Mouse (Mus musculus): Measurements from ENCODE around the gene Gm5788. TPM values are rescaled to one million over a fixed set of nuclear protein-coding genes. Genes with fewer than 3 reads are reported as not detected.
A peak's percentile ranks its signal among the peaks of the same experiment; 100 is the strongest.
"Not testable (repeated sequence)": the region's sequence is repeated elsewhere in the genome, so short reads cannot be mapped to it uniquely, and the experiment has no call there.

The Gm5788 gene
- polyA plus RNA-seq (2012; ENCODE audit: insufficient read depth, low replicate concordance): not detected in 2 replicates

DNA sequence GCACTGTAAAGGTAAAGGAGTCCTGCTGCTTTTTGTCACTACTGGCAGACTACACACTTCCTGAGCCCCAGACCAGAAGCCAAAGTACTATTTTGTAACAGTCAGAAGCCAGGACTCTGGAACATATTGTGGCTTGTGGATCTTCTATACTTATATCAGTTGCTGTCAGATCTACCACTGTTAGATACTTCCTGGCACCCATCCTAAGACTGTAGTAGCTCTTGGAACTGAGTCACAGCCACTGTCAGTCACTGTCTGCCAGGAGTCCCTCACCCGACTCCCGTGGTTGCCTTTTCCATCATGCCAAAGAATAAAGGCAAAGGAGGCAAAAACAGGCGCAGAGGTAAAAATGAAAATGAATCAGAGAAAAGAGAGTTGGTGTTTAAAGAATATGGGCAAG lies at the start of gene Gm5788:
TSS of gene Gm5788 (plus strand) at position 301 of the 400 bp plus-strand sequence.
- not testable (repeated sequence) for H3K27me3 ChIP-seq (replicated peaks)

DNA sequence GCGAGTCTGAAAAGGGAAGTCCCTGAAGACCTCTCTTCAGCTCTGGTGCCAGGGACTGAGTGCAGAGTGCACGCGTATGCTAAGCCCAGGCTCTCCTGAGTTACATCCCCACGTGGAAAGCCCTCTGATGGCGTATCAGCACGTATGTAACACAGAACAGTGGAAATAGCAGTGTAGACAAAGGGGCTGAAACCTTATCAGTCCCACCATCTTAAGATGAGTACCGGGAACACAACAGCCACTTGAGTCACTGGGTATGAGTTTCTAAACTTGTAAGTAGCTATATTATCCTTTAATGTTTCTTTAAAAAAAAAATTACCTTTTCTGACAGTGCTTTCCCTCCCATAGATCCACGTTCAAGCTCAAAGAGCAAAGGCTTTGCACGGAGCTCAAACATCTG lies 45.1 kb upstream of the Gm5788 start:
- peaks cover 16% of the 10 kb centered on the region for H3K4me1 ChIP-seq
- TF ChIP-seq GATA1 (IDR thresholded peaks at IDR 0.05; ENCODE audit: borderline replicate concordance, low read length): peak; percentile 43; the same call in 1 of the 3 replicates
- no peak for TF ChIP-seq FLI1 (IDR thresholded peaks at IDR 0.05; ENCODE audit: low read length)
- no peak overlapping the region for H3K4me3 ChIP-seq (replicated peaks)
- H3K36me3 ChIP-seq (replicated peaks; ENCODE audit: low read length): peaks cover 88% of the 10 kb centered on the region
- H3K27me3 ChIP-seq (replicated peaks): no peaks in the 10 kb centered on the region
- H3K9me3 ChIP-seq: no peaks in the 10 kb centered on the region

More for the DNA sequence above, at the start of gene Gm5788:
- H3K36me3 ChIP-seq (replicated peaks; ENCODE audit: low read length); H3K4me3 ChIP-seq (replicated peaks); H3K9me3 ChIP-seq; H3K4me1 ChIP-seq: not testable (repeated sequence)

DNA sequence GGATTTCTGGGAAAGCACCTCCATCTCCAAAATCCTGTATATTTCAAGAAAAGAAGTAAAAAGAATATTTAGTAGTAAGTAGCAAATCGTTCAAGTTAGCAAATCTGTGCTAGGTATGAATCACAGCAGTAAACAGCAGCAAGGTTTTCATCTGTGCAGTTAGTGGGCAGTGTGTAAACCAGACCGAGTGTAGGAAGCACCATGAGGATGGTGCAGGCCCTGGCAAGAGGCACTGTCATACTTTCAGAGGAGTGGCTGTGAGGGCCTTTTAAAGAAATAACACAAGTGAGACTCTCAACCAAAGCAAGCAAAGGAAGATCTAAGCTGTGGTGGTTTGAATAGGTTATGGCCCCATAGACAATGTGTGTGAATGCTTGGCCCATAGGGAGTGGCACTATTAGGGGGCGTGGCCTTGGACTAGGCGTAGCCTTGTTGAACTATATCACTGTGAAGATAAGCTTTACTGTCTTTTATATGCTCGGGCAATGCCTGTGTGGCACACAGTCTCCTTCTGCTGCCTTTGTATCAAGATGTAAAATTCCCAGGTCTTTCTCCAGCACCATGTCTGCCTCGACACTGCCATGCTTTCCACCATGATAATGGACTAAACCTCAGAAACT lies 29.7 kb upstream of the Gm5788 start:
- no peaks in the 10 kb centered on the region for H3K9me3 ChIP-seq
- H3K4me3 ChIP-seq (replicated peaks): no peak overlapping the region
- H3K36me3 ChIP-seq (replicated peaks; ENCODE audit: low read length): peaks cover 93% of the 10 kb centered on the region
- H3K4me1 ChIP-seq: peaks cover 9% of the 10 kb centered on the region
- no peaks in the 10 kb centered on the region for H3K27me3 ChIP-seq (replicated peaks)
- no peak for TF ChIP-seq FLI1 (IDR thresholded peaks at IDR 0.05; ENCODE audit: low read length)

DNA sequence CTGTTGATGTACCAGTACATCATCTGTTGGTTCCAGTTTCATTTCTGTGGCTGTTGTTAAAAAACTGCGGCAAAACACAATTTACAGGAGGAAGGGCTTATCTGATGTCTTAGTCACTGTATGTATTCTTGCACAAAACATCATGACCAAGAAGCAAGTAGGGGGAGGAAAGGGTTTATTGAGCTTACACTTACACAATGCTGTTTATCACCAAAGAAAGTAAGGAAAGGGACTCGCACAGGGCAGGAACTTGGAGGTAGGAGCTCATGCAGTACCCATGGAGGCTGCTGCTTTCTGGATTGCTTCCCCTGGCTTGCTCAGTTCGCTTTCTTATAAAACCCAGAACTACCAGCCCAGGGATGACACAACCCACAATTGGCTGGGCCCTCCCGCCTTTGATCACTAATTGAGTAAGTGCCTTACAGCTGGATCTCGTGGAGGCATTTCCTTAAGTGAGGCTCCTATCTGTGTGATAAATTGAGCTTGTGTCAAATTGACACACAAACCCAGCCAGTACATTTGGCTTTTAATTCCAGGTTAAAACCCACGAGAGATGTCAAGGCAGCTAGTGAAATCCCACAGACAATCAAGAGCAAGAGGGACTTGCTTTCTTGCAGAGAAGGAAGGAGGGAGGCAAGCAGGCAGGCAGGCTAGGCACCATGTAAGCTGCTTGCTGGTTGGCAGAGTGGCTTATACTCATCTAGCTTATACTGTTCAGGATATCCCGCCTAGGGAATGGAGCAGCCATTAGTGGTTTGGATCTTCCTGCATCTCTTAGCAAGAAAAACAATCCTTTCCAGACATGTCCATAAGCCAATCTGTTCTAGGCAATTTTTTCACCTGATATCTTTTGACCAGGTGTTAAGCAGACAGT lies 24.0 kb upstream of the Gm5788 start:
- Histone ChIP-seq H3K4me1 (peaks cover 21% of the 10 kb centered on the region), H3K9me3 (no peaks in the 10 kb centered on the region), H3K27me3 (replicated peaks) (peaks cover 2% of the 10 kb centered on the region), H3K36me3 (replicated peaks; ENCODE audit: low read length) (peaks cover 40% of the 10 kb centered on the region), H3K4me3 (replicated peaks) (peak overlapping the region; percentile 97)
- TF ChIP-seq FLI1 (IDR thresholded peaks at IDR 0.05; ENCODE audit: low read length): no peak
- peak; percentile 77; the same call in 1 of the 3 replicates for TF ChIP-seq GATA1 (IDR thresholded peaks at IDR 0.05; ENCODE audit: borderline replicate concordance, low read length)

DNA sequence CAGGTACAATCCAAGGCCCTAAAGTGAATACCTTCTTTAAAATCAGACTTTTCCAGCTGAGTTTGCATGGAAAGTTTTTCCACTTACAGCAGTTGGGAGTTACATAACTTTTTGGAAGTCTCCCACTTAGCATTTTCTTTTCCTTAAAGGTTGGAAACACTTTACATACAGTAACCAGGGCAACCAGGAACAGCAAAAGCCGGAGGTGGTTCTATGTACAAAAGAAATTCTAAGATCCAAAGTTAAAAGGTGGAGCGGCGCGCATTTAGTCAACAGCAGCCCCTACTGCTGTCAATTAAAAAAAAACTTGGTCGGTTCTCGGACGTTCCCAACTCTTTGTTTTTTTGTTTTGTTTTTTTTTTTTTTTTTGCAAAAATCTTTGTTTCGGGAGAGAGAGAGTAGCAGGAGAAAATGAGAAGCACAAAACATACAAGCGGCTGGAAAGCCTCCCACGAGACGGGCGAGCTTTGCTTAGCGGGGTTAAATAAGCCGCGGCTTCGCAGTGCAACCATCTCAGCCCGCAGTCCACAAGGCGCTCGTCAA lies 23.0 kb upstream of the Gm5788 start:
- H3K4me1 ChIP-seq: peaks cover 24% of the 10 kb centered on the region
- no peak for TF ChIP-seq GATA1 (IDR thresholded peaks at IDR 0.05; ENCODE audit: borderline replicate concordance, low read length)
- TF ChIP-seq FLI1 (IDR thresholded peaks at IDR 0.05; ENCODE audit: low read length): no peak
- peaks cover 31% of the 10 kb centered on the region for H3K36me3 ChIP-seq (replicated peaks; ENCODE audit: low read length)
- H3K9me3 ChIP-seq: no peaks in the 10 kb centered on the region
- peaks cover 2% of the 10 kb centered on the region for H3K27me3 ChIP-seq (replicated peaks)
- peak overlapping the region; percentile 97 for H3K4me3 ChIP-seq (replicated peaks)

DNA sequence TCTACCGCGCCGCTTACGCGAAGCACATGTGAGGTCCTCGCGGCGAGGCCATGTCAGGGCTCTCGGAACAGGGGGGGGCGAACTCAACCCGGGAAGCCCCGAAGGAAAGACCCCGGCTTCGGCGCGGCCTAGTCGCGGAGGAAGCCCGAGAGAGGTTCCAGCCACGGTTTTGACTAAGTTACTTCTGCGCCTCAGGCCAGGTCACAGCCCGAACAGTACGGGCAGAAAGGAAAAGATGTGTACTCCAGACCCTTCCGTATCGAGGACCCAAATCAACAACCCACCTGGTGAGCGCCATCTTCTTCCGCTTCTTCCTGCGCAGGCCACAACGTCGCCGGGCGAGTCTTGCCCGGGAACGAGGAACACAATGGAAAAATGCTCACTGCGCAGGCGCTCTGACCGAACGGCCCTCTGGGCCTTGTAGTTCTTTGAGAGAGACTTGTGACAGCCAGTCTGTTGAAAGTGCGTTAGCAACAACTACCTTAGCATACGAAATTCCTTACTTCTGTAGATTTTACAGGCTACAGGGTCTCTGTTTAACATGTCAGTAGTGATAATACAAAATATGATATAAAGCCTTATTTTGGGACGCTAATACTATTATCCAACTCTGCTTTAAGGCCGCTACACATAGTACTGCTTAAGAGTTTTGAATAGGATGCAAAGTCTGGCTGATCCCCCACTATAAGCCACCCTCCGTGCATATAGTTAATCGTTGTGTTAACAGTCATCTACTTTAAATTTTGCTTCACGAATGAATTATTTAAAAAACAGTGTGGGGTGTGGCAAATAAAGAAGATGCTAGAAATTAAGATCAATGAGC lies 22.3 kb upstream of the Gm5788 start, which contains the start of gene Snw1:
TSS of gene Snw1 (minus strand) at position 311 of the 823 bp plus-strand sequence.
- Histone ChIP-seq H3K27me3 (replicated peaks) (peaks cover 2% of the 10 kb centered on the region), H3K9me3 (no peaks in the 10 kb centered on the region), H3K36me3 (replicated peaks; ENCODE audit: low read length) (peaks cover 24% of the 10 kb centered on the region), H3K4me3 (replicated peaks) (peak within 1 kb of the TSS; percentile 97), H3K4me1 (peaks cover 21% of the 10 kb centered on the region)
- TF ChIP-seq GATA1 (IDR thresholded peaks at IDR 0.05; ENCODE audit: borderline replicate concordance, low read length) (0 out of 3 replicates have a peak, but pooled peaks have one; percentile 27), FLI1 (IDR thresholded peaks at IDR 0.05; ENCODE audit: low read length) (no peak)

DNA sequence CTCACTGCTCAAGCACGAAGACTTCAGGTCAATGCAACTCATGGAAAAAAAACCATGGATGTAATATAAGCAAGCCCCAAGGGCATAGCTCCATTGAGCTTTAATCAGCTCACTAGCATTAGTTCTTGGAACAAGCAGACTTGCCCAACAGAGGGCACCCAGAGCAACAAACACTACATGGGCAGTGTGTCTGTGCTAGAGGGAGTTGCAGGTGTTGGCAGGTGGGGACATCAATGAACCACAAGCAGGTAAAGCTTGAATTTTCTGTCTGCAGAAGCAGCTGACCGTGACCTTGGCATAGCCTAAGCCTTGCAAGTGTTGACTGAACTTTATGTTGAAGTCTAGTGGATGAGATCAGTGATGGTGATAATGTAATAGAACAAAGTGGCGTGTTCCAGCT lies 19.8 kb upstream of the Gm5788 start:
- no peak for TF ChIP-seq GATA1 (IDR thresholded peaks at IDR 0.05; ENCODE audit: borderline replicate concordance, low read length)
- TF ChIP-seq FLI1 (IDR thresholded peaks at IDR 0.05; ENCODE audit: low read length): no peak
- H3K27me3 ChIP-seq (replicated peaks): peaks cover 2% of the 10 kb centered on the region
- no peaks in the 10 kb centered on the region for H3K9me3 ChIP-seq
- H3K4me3 ChIP-seq (replicated peaks): no peak overlapping the region
- H3K4me1 ChIP-seq: peaks cover 18% of the 10 kb centered on the region
- peaks cover 3% of the 10 kb centered on the region for H3K36me3 ChIP-seq (replicated peaks; ENCODE audit: low read length)

DNA sequence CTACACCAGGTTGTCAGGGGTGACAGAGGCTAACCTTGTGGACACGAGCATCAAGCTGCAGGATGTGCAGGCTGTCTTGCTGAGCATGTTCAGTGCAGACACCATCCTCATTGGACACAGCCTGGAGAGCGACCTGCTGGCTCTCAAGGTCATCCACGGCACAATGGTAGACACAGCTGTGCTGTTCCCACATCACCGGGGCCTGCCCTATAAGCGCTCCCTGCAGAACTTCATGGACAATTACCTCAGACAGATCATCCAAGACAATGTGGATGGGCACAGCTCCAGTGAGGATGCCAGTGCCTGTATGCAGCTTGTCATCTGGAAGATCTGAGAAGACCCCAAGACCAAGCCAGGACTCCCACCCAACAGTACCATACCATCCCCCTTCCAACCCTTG lies 12.0 kb upstream of the Gm5788 start:
- H3K27me3 ChIP-seq (replicated peaks); H3K9me3 ChIP-seq; H3K4me1 ChIP-seq; H3K4me3 ChIP-seq (replicated peaks); H3K36me3 ChIP-seq (replicated peaks; ENCODE audit: low read length): not testable (repeated sequence)

DNA sequence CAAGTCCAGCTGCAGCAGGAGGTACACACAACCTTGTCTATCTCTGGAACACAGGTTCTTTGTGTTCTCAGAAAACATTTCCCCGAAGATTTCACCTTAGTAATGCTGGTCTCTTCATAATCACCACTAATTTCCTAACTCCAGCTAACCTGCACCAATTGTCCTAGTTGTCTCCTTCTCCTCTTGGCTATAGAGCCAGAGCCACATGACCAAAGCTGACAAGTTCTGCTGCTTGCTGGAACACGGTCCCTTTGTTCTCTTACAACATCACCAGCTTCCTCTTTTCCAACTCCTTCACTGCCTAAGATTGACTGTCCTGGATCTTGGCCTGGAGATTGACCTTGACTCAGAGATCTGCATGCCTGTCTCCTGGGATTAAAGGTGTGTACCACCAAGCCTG lies 5.8 kb upstream of the Gm5788 start:
- H3K9me3 ChIP-seq; H3K27me3 ChIP-seq (replicated peaks); H3K36me3 ChIP-seq (replicated peaks; ENCODE audit: low read length); H3K4me1 ChIP-seq; H3K4me3 ChIP-seq (replicated peaks): not testable (repeated sequence)

DNA sequence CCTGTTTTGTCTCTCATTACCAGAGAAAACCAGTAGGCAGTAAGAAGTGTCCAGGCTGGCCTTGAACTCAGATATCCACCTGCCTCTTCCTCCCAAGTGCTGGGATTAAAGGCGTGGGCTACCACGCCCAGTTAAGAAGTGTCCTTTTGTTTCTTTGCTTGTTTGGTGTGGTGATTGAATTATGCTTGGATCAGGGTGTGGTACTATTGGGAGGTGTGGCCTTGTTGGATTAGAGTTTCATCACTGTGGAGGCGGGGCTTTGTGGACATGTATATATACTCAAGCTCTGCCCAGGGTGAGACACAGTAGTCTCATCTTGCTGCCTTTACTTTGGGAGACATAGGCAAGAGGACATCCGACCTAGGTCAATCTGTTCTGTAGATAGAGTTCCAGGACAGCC lies 19.5 kb downstream of the Gm5788 start, which contains the start of gene Gm8300:
TSS of gene Gm8300 (plus strand) at position 301 of the 400 bp plus-strand sequence.
- H3K4me3 ChIP-seq (replicated peaks); H3K4me1 ChIP-seq; H3K36me3 ChIP-seq (replicated peaks; ENCODE audit: low read length); H3K27me3 ChIP-seq (replicated peaks); H3K9me3 ChIP-seq: not testable (repeated sequence)

DNA sequence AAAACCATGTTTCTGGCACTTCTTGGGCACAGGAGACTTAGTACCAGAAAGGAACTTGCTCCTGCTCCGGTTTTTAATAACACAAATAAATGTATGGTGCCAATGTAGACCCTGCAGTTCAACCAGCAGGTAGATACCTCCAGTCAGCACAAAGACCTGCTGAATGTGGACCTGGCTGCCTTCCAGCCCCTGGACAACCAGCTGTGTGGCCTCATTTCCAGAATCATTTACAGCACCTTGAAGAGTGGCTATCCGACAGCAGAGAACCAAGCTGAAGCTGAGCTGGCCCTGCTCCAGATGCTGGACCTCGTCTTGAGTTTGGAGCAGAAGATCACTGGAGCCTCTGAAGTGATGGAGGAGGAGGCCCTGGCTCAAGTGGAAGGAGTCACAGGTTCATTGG lies 25.1 kb downstream of the Gm5788 start:
- H3K9me3 ChIP-seq: peaks cover 12% of the 10 kb centered on the region; the same call in 1 of the 2 replicates
- H3K4me3 ChIP-seq (replicated peaks); H3K36me3 ChIP-seq (replicated peaks; ENCODE audit: low read length); H3K4me1 ChIP-seq; H3K27me3 ChIP-seq (replicated peaks): not testable (repeated sequence)
